Mouse (Mus musculus): ENCODE measurements around the gene C2cd6.

- no peak for TF ChIP-seq CTCF (IDR thresholded peaks at IDR 0.05; ENCODE audit: low read depth, low read length)
- no peak for TF ChIP-seq GATA1 (IDR thresholded peaks at IDR 0.05; ENCODE audit: borderline replicate concordance, low read length)
These were observed 39.7 kb upstream of the C2cd6 start for GRCm38 (mm10) chr1:59134419-59134818.

Data from G1E (cell line).